Mouse (Mus musculus) lung, adult 2 months (tissue): ENCODE results near the gene Casz1.

ENCODE experiments used
- CTCF ChIP-seq: fragments of 200-500 bp; IDR thresholded peaks from 2 replicates; pipeline ENCODE4 v1.5.1; 2011; ENCODE audit warnings: mild to moderate bottlenecking, low read length, control low read depth; ENCODE audit not compliant: insufficient read depth
- POLR2A ChIP-seq: fragments of 200-500 bp; IDR thresholded peaks from 2 replicates; pipeline ENCODE4 v1.6.1; 2011; ENCODE audit warnings: low read depth, mild to moderate bottlenecking, control low read depth, low read length, borderline replicate concordance; ENCODE audit errors: extremely low read depth

DNA sequence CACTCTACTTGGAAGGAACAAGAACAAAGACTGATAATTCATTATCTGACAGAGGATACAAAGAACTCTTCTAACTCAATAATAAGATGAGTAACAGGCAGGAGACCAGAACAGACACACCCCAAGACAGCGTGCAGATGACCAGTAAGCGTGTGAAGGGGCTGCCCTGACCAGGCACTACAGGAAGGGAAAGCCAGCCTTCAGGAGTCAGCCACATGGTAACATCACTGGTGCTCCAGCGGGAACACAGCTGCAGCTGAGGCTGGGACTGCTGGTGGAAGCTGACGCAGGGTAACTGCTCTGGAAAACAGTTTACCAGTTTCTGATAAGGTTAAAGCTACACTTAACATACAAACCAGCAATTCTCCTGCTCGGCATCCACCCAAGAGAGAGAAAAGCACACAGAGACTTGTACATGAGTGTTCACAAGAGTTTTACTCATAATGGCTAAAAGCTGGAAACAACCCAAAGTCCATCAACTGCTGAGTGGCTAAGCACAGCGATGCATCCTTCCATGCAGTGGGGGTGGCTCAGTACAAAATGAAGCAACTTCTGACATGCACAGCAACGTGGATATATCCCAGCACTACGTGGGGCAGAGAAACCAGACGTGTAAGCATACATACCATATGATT is 174.1 kb downstream of the Casz1 start:
- TF ChIP-seq CTCF, result no peak
- TF ChIP-seq POLR2A, result no peak
